Mouse (Mus musculus) myocyte (in vitro differentiated cells): Measurements from ENCODE around the gene Slco1a5.

Source experiments
- CEBPB ChIP-seq: IDR thresholded peaks from 2 replicates; pipeline ENCODE4 v1.6.1; 2011; ENCODE audit warnings: mild to moderate bottlenecking, moderate library complexity; ENCODE audit not compliant: poor library complexity, insufficient read depth, severe bottlenecking
- E2F4 ChIP-seq: IDR thresholded peaks from one replicate; pipeline ENCODE4 v1.6.1; 2011; ENCODE audit warnings: mild to moderate bottlenecking, control low read depth, moderate library complexity; ENCODE audit not compliant: insufficient read depth
- MAX ChIP-seq: IDR thresholded peaks from one replicate; pipeline ENCODE4 v1.6.1; 2011; ENCODE audit warnings: low read depth, mild to moderate bottlenecking, control low read depth
- MYOD1 ChIP-seq, 3 experiments: IDR thresholded peaks; one replicate each; pipeline ENCODE4 v1.6.1; 2011; ENCODE audit warnings: control low read depth in 2 of 3, low read depth in 2 of 3, mild to moderate bottlenecking in 2 of 3, moderate library complexity in 1 of 3; ENCODE audit not compliant: insufficient read length in 2 of 3, control insufficient read depth in 1 of 3
- MYOG ChIP-seq, 3 experiments: IDR thresholded peaks; one replicate each; pipeline ENCODE4 v1.6.1; 2011; ENCODE audit warnings: control low read depth in 2 of 3, low read depth in 2 of 3, mild to moderate bottlenecking in 2 of 3; ENCODE audit not compliant: insufficient read length in 2 of 3, control insufficient read depth in 1 of 3, insufficient read depth in 1 of 3
- POLR2A ChIP-seq: IDR thresholded peaks from one replicate; pipeline ENCODE4 v1.6.1; 2011; ENCODE audit warnings: low read depth, mild to moderate bottlenecking, control low read depth, moderate library complexity; ENCODE audit not compliant: insufficient read length
- POLR2AphosphoS2 ChIP-seq: IDR thresholded peaks from one replicate; pipeline ENCODE4 v1.6.1; 2011; ENCODE audit warnings: low read depth, control low read depth; ENCODE audit not compliant: insufficient read length
- REST ChIP-seq: IDR thresholded peaks from one replicate; pipeline ENCODE4 v1.6.1; 2011; ENCODE audit warnings: mild to moderate bottlenecking, control low read depth, moderate library complexity; ENCODE audit not compliant: insufficient read depth, insufficient read length
- SRF ChIP-seq: IDR thresholded peaks from one replicate; pipeline ENCODE4 v1.6.1; 2011; ENCODE audit warnings: low read depth; ENCODE audit not compliant: control insufficient read depth, insufficient read length
- TCF12 ChIP-seq: IDR thresholded peaks from one replicate; pipeline ENCODE4 v1.6.1; 2011; ENCODE audit warnings: mild to moderate bottlenecking, control low read depth; ENCODE audit not compliant: poor library complexity, insufficient read depth, severe bottlenecking
- TCF3 ChIP-seq: IDR thresholded peaks from one replicate; pipeline ENCODE4 v1.6.1; 2011; ENCODE audit warnings: low read depth, control low read depth; ENCODE audit not compliant: insufficient read length
- USF1 ChIP-seq: IDR thresholded peaks from one replicate; pipeline ENCODE4 v1.6.1; 2011; ENCODE audit warnings: low read depth, mild to moderate bottlenecking, control low read depth, moderate library complexity

- TF ChIP-seq POLR2AphosphoS2 (no peak), POLR2A (no peak), MYOD1 (IDR thresholded peaks at IDR 0.05; ENCODE audit: control insufficient read depth in 1 of 3, insufficient read length in 2 of 3, low read depth in 2 of 3) (no peak), MAX (no peak), TCF12 (no peak), MYOG (IDR thresholded peaks at IDR 0.05; ENCODE audit: control insufficient read depth in 1 of 3, insufficient read depth in 1 of 3, insufficient read length in 2 of 3, low read depth in 2 of 3) (no peak), E2F4 (no peak), REST (no peak), CEBPB (no peak), USF1 (no peak), TCF3 (no peak), SRF (no peak)
These were observed 8.5 kb downstream of the Slco1a5 start for GRCm38 (mm10) chr6:142314285-142314684.
